28 mouse cellular contexts compared by ENCODE assay signal in genomic region chr10:100460515-100460914, GRCm38 (mm10).
"Had no signal": no experiment of that assay in that cellular context is flagged by ENCODE, and none has a peak within 500 bp of the region (broad histone marks: within the 10 kb centered on the region; RNA-seq: fewer than 3 reads in every experiment).

No protein-coding gene starts in this region.

- H3K9ac ChIP-seq: heart, embryonic 13.5 days; heart, embryonic 15.5 days; hindbrain, embryonic 13.5 days; hindbrain, embryonic 15.5 days; kidney, embryonic 15.5 days; limb, embryonic 12.5 days; liver, embryonic 14.5 days had no signal

- H3K4me2 ChIP-seq: heart, embryonic 11.5 days; heart, embryonic 13.5 days; heart, embryonic 15.5 days; hindbrain, embryonic 13.5 days; hindbrain, embryonic 15.5 days; kidney, embryonic 15.5 days; limb, embryonic 12.5 days; liver, embryonic 11.5 days had no signal

- DNase-seq: gastrocnemius, adult 2 months; gastrocnemius, postnatal 10 days; gastrocnemius, postnatal 25 days; heart, adult 11 months; heart, adult 2 months; heart, postnatal 14 days; heart, postnatal 36 days; kidney, adult 11 months; kidney, adult 2 months; kidney, adult 9 months; kidney, postnatal 14 days; kidney, postnatal 36 days; layer of hippocampus, adult 9-11 months; liver had no signal

- ATAC-seq: hindbrain, postnatal 0 days; intestine, embryonic 16.5 days had no signal

- H3K27me3 ChIP-seq: heart, embryonic 13.5 days; heart, embryonic 15.5 days; hindbrain, embryonic 13.5 days; hindbrain, embryonic 15.5 days; kidney, embryonic 15.5 days; limb, embryonic 12.5 days had no signal

- H3K27ac ChIP-seq: gastrocnemius, adult 2 months; heart, adult 2 months; heart, embryonic 13.5 days; heart, embryonic 15.5 days; hindbrain, embryonic 13.5 days; hindbrain, embryonic 15.5 days; hindbrain, postnatal 0 days; kidney, embryonic 15.5 days; kidney, postnatal 0 days; left cerebral cortex, adult 2 months; limb, embryonic 10.5 days; limb, embryonic 12.5 days; liver, embryonic 14.5 days had no signal

- H3K4me3 ChIP-seq: gastrocnemius, adult 2 months; heart, adult 2 months; heart, embryonic 13.5 days; heart, embryonic 15.5 days; hindbrain, embryonic 13.5 days; hindbrain, embryonic 15.5 days; kidney, embryonic 15.5 days; left cerebral cortex, adult 2 months; limb, embryonic 10.5 days; limb, embryonic 12.5 days had no signal

- H3K4me1 ChIP-seq: heart, embryonic 13.5 days; heart, embryonic 15.5 days; hindbrain, embryonic 13.5 days; hindbrain, embryonic 15.5 days; kidney, embryonic 15.5 days; limb, embryonic 10.5 days; limb, embryonic 12.5 days had no signal

- H3K9me3 ChIP-seq: heart, embryonic 13.5 days; heart, embryonic 15.5 days; hindbrain, embryonic 13.5 days; hindbrain, embryonic 15.5 days; kidney, embryonic 15.5 days; limb, embryonic 10.5 days; limb, embryonic 12.5 days had no signal
